Mouse (Mus musculus) lung, embryonic 15.5 days (tissue): Measurements from ENCODE around the gene Stum. TPM values are rescaled to one million over a fixed set of nuclear protein-coding genes. Genes with fewer than 3 reads are reported as not detected.

Source experiments
- ATAC-seq: fragments of 200-750 bp; cut with Nextera tagmentation; 2 replicates; pipeline ENCODE4 v1.8.0; 2017; ENCODE audit warnings: moderate number of reproducible peaks, borderline replicate concordance; ENCODE audit not compliant: low FRiP score, low TSS enrichment; ENCODE audit errors: extremely low read depth
- H3K27ac ChIP-seq: fragments of 300-500 bp; sonication (generic); 2 replicates; pipeline ENCODE4 v1.5.1; 2015; ENCODE audit warnings: moderate library complexity, mild to moderate bottlenecking, inconsistent platforms
- H3K27me3 ChIP-seq: fragments of 300-500 bp; sonication (generic); 2 replicates; pipeline ENCODE4 v1.6.1; 2015; ENCODE audit warnings: inconsistent platforms
- H3K36me3 ChIP-seq: fragments of 300-500 bp; sonication (generic); 2 replicates; pipeline ENCODE4 v1.6.1; 2015; ENCODE audit warnings: inconsistent platforms
- H3K4me1 ChIP-seq: fragments of 300-500 bp; sonication (generic); 2 replicates; pipeline ENCODE4 v1.6.1; 2015; ENCODE audit warnings: inconsistent platforms
- H3K4me2 ChIP-seq: fragments of 300-500 bp; sonication (generic); 2 replicates; pipeline ENCODE4 v1.6.1; 2015; ENCODE audit warnings: inconsistent platforms, mild to moderate bottlenecking, moderate library complexity
- H3K4me3 ChIP-seq: fragments of 300-500 bp; sonication (generic); 2 replicates; pipeline ENCODE4 v1.5.1; 2015; ENCODE audit warnings: mild to moderate bottlenecking, inconsistent platforms
- H3K9ac ChIP-seq: fragments of 300-500 bp; sonication (generic); 2 replicates; pipeline ENCODE4 v1.6.1; 2015; ENCODE audit warnings: inconsistent platforms
- H3K9me3 ChIP-seq: fragments of 300-500 bp; sonication (generic); 2 replicates; pipeline ENCODE4 v1.6.1; 2016; ENCODE audit warnings: inconsistent platforms
- WGBS: fragments of 180-500 bp; shearing (Covaris S2); methylation state at CpG from one replicate; pipeline ENCODE4 v1.1.7; 2015; 5-methylcytosine and 5-hydroxymethylcytosine counted together
- polyA plus RNA-seq: library from polyadenylated mRNA; unstranded; fragments of >200 nt; fragmentation: Nextera tagmentation; extraction: Ambion mirVana; gene quantifications from 2 replicates; pipeline ENCODE4 v1.2.1, GENCODE M21; 2015

The Stum gene
- polyA plus RNA-seq, 1 experiment from 2014 or later: 0.17 TPM

DNA sequence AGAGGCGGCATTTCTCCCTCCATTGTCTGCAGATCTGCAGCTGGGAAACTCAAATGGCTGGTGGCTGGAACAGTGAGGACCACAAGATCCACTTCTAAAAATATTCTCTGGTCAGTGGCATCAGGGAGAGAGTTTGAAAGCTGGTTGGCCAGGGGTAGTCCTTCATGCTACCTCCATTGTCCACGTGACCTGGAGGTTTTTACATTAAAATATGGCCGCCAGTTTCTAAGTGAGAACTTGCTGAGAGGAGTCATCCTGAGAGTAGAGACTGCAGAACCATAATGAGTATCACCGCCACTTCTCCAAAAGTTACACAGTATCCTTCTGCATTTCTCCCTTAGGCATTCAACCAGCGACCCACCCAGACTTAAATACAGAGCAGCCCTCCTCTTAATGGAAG is 2.0 kb upstream of the Stum start:
- Histone ChIP-seq H3K9me3 (no peaks in the 10 kb centered on the region), H3K9ac (no peak overlapping the region)

DNA sequence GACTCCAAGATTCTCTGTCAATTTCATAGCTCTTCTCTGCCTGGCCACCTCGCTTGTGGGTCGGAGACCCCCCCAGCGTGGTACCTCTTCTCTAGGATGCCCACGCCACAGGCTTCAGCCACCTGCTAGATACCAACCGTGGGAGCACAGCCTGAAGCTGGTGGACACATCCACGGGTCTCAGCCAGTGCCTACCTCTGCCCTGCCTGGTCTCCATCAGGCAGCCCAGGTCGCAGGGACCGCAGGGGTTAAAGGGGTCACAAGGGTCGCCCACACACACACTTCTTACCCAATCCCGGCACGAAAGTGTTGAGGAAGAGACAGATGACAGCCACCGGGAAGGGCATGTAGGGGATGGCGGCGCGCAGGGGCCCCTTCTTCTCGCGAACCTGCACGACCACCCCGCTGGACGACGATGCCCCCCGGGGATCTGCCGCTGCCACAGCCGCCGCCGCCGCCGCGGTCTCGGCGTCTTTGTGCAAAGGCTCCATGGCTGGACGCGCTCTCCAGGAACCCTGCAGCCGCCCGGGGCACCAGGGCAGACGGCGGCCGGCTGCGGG is 385 bp downstream of the Stum start:
- Histone ChIP-seq H3K9ac (no peak overlapping the region; the same call in 1 of the 2 replicates), H3K27me3 (peaks cover 58% of the 10 kb centered on the region), H3K36me3 (no peaks in the 10 kb centered on the region), H3K9me3 (no peaks in the 10 kb centered on the region), H3K4me3 (peak overlapping the region; percentile 40), H3K27ac (no peak overlapping the region), H3K4me2 (peak overlapping the region; percentile 81), H3K4me1 (peaks cover 20% of the 10 kb centered on the region)
- ATAC-seq: 0 out of 2 replicates have a peak, but pooled peaks have one; percentile 35
- 3% methylated on average over 37 of the region's 39 CpGs for WGBS

More for the DNA sequence above, 2.0 kb upstream of the Stum start:
- Histone ChIP-seq H3K36me3 (no peaks in the 10 kb centered on the region), H3K27ac (no peak overlapping the region), H3K4me2 (no peak overlapping the region), H3K4me3 (no peak overlapping the region), H3K4me1 (peaks cover 20% of the 10 kb centered on the region), H3K27me3 (peaks cover 55% of the 10 kb centered on the region)
- 82% methylated on average over 5 of the region's 5 CpGs for WGBS
- no peak for ATAC-seq

DNA sequence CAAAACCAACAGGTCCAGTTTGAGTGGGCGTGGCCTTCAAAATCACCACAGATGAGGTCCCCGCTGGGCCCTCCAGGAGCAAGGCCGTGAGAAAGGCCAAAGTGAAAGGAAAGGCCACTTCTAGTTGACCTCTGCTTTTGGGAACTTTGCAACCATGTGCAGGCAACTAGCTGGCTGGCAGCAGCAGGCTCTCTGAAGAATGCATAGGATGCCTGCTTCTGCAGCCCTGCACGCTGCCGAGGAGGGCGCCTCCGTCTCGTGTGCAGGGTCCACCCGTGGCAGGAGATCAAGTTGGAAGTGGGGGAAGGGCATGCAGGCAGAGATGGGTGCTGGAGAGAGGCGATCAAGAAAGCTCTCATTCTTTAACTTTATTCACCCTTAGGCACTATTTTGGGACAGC is 1.3 kb downstream of the Stum start:
- Histone ChIP-seq H3K9me3 (no peaks in the 10 kb centered on the region), H3K27me3 (peaks cover 58% of the 10 kb centered on the region)

DNA sequence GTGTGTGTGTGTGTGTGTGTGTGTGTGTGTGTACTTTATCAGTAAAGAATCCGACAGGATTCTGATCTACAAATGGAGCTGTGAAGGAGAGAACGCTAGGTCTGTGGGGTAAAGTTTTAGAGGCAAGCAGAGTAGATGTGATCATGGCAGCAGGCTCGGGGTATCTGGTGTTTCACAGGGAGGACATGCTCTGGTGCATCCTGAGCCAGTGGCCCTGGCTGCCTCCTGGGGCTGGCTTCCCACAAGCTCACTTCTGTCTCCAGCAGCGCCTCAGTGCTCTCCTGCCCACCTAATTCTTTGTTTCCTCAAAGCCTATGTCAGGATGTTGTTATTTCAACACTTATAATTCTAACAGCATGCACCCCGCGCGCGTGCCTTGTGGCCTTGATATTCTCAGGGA is 2.0 kb downstream of the Stum start:
- H3K4me1 ChIP-seq: peaks cover 20% of the 10 kb centered on the region
- no peak overlapping the region for H3K4me3 ChIP-seq
- no peak overlapping the region for H3K4me2 ChIP-seq
- H3K9me3 ChIP-seq: no peaks in the 10 kb centered on the region
- no peaks in the 10 kb centered on the region for H3K36me3 ChIP-seq
- peaks cover 58% of the 10 kb centered on the region for H3K27me3 ChIP-seq
- H3K27ac ChIP-seq: no peak overlapping the region
- H3K9ac ChIP-seq: no peak overlapping the region
- WGBS: 62% methylated on average over 8 of the region's 8 CpGs
- ATAC-seq: no peak

More for the DNA sequence above, 1.3 kb downstream of the Stum start:
- 23% methylated on average over 10 of the region's 10 CpGs for WGBS
- no peak overlapping the region for H3K27ac ChIP-seq
- H3K36me3 ChIP-seq: no peaks in the 10 kb centered on the region
- no peak overlapping the region for H3K9ac ChIP-seq
- no peak for ATAC-seq
- H3K4me3 ChIP-seq: no peak overlapping the region
- peaks cover 20% of the 10 kb centered on the region for H3K4me1 ChIP-seq
- no peak overlapping the region for H3K4me2 ChIP-seq

DNA sequence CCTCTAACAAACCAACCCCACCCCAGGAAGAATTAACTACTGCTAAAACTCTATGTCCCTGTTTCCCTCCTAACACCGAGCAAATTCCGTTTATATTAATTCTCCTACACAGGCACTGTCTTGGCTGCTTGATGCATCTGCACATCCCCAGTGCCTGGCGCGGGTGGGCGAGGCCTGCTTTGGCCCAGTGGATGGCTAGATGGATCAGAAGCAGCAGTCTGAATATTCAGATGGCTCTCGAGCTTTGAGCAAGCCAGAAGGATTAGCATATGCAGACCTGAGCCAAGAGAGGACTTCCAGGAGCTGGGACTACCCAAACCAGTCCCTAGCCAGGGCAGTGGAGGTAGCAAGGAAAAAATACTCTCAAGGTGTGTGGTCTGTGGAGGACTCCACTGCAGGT is 3.0 kb downstream of the Stum start:
- ATAC-seq: no peak
- H3K27me3 ChIP-seq: peaks cover 53% of the 10 kb centered on the region
- no peak overlapping the region for H3K27ac ChIP-seq
- no peak overlapping the region for H3K4me2 ChIP-seq
- 40% methylated on average over 6 of the region's 6 CpGs for WGBS
- H3K9ac ChIP-seq: no peak overlapping the region
- peaks cover 20% of the 10 kb centered on the region for H3K4me1 ChIP-seq
- H3K36me3 ChIP-seq: no peaks in the 10 kb centered on the region
- no peaks in the 10 kb centered on the region for H3K9me3 ChIP-seq
- H3K4me3 ChIP-seq: no peak overlapping the region

DNA sequence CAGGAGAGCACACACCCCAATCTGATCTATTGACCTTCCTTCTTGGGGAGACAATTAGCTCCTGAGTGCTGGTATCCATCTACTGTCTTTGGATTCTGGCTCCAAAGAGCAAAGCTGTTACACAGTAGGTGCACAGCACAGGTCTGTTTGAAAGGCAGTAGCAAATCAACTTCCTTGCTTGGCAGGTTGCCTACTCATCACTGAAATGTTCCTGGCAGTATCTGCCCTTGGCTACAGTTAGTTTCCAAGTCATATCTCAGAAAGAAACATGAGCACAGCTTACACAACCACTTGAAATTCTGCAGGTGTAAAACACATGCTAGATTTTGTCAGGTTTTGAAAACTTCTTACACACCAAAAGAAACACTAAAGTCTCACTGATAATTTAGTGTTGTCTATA is 9.7 kb downstream of the Stum start:
- Histone ChIP-seq H3K4me3 (no peak overlapping the region), H3K36me3 (no peaks in the 10 kb centered on the region), H3K27me3 (no peaks in the 10 kb centered on the region), H3K27ac (no peak overlapping the region), H3K4me2 (no peak overlapping the region), H3K9me3 (no peaks in the 10 kb centered on the region), H3K9ac (no peak overlapping the region), H3K4me1 (no peaks in the 10 kb centered on the region)
- ATAC-seq: no peak

DNA sequence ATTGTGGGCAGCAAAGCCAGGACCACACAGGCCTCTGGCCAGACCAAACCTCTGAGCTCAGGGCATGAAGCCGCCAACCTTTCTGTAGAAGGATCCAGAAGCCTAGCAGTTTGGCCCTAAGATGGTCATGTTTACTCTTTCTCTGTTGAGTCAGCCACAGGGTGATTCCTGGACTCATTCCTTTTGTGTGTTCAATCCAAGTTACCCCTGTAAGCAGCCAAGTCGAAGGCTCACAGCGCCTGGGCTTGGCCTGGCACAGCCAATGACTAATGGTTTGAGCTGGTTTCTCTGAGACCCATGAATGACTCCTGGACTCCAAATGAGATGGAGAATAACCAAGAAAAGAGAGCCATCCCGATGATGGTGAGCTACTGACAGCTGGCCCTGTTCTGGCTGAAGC is 15.3 kb downstream of the Stum start:
- Histone ChIP-seq H3K9me3 (no peaks in the 10 kb centered on the region), H3K4me2 (no peak overlapping the region), H3K9ac (no peak overlapping the region), H3K36me3 (no peaks in the 10 kb centered on the region), H3K4me3 (no peak overlapping the region), H3K4me1 (no peaks in the 10 kb centered on the region), H3K27ac (no peak overlapping the region), H3K27me3 (no peaks in the 10 kb centered on the region)
- 86% methylated on average over 4 of the region's 4 CpGs for WGBS
- ATAC-seq: no peak

DNA sequence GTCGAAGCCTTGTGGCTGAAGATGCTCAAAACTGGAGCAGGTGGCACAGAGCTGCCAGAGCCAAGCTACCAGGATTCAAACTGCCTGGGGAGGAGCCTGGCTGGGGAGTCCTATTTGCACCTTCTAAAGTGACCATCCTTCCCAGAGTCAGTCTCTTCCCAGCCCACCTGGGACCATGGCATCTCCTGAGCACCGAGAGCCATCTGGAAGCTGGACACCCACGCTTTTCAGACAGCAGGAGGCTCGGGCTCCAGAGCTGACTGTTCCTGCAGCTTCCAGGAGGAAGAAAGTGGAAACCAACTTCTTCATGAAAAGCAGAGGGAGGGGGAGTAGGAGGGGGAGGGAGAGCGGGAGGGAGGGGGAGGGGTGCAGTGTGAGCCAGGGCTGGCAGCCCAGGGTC is 17.7 kb downstream of the Stum start:
- H3K9me3 ChIP-seq: no peaks in the 10 kb centered on the region
- no peak overlapping the region for H3K4me2 ChIP-seq
- H3K4me3 ChIP-seq: no peak overlapping the region
- 0 out of 2 replicates have a peak, but pooled peaks cover 4% of the 10 kb centered on the region for H3K4me1 ChIP-seq
- no peak for ATAC-seq
- H3K27me3 ChIP-seq: no peaks in the 10 kb centered on the region
- H3K9ac ChIP-seq: no peak overlapping the region
- no peaks in the 10 kb centered on the region for H3K36me3 ChIP-seq
- 59% methylated on average over 5 of the region's 5 CpGs for WGBS
- no peak overlapping the region for H3K27ac ChIP-seq

DNA sequence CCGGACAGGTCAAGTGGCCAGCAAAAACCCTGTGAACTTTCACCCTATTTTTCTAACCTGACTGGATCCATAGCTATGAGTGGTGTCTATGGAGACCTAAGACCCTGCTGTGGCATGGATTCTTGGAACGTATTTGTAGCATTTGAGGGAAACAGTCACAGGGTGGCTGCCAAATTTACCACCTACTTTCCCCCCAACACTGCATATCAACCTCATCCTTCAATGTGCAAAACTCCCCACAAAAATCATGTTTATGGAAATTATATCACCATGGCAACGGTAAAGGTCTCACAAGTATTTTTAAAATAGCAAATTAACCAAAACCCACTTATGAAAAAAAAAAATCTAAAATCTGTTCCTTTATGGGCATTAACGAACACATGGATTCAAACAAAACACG is 18.9 kb downstream of the Stum start:
- H3K4me1 ChIP-seq: 0 out of 2 replicates have a peak, but pooled peaks cover 4% of the 10 kb centered on the region
- WGBS: 79% methylated on average over 5 of the region's 5 CpGs
- ATAC-seq: no peak

DNA sequence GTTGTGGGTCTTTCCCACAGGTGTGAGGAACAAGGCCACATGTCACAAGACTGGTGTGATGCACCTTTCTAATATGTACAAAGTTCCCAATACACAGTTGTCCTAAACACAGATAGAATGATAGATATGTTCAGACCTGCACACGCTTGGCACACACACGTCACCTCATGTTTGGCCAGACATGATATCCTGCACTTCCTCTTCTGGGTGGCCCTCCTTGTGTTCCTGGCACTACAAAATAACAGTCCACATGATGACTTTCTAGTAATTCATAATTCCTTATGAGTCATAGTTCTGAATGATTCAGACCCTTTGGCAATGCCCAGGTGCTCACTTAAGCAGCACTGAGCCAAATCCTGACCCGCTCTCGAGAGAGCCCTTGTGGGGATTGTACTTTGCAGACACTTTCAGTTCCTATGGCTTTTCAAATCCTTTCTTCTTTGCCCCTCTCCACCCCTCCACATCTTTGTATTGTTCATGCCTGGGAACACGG is 20.3 kb downstream of the Stum start:
- ATAC-seq: no peak
- Histone ChIP-seq H3K27ac (no peak overlapping the region), H3K27me3 (no peaks in the 10 kb centered on the region)

More for the DNA sequence above, 18.9 kb downstream of the Stum start:
- H3K27ac ChIP-seq: no peak overlapping the region
- H3K4me2 ChIP-seq: no peak overlapping the region
- no peak overlapping the region for H3K4me3 ChIP-seq
- H3K27me3 ChIP-seq: no peaks in the 10 kb centered on the region
- H3K9ac ChIP-seq: no peak overlapping the region
- no peaks in the 10 kb centered on the region for H3K36me3 ChIP-seq
- H3K9me3 ChIP-seq: no peaks in the 10 kb centered on the region

DNA sequence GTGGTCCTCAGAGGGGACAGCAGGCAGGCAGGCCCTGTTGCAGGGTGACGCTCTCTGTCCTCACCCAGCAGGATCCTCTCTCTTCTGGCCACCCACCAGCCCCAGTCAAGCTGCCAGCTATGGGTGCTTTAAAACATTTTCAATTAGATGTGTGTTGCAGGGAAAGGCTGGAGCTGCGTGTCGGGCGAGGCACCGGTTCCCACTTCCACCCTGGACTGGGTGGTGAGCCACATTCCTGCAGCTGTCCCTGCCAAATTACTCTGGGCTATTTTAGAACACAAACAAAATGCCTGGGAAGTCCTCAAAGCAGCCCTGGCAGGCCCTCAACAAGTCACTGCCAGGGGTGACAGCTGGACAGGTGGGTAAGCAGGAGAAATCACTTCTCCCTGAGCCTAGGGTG is 20.9 kb downstream of the Stum start:
- H3K9me3 ChIP-seq: no peaks in the 10 kb centered on the region
- no peak overlapping the region for H3K4me2 ChIP-seq
- 60% methylated on average over 5 of the region's 5 CpGs for WGBS
- no peak overlapping the region for H3K9ac ChIP-seq
- no peak overlapping the region for H3K4me3 ChIP-seq
- H3K27me3 ChIP-seq: no peaks in the 10 kb centered on the region
- 0 out of 2 replicates have a peak, but pooled peaks cover 9% of the 10 kb centered on the region for H3K4me1 ChIP-seq
- ATAC-seq: no peak
- H3K36me3 ChIP-seq: no peaks in the 10 kb centered on the region
- H3K27ac ChIP-seq: no peak overlapping the region

More for the DNA sequence above, 20.3 kb downstream of the Stum start:
- Histone ChIP-seq H3K4me1 (0 out of 2 replicates have a peak, but pooled peaks cover 7% of the 10 kb centered on the region), H3K9ac (no peak overlapping the region), H3K4me2 (no peak overlapping the region), H3K4me3 (no peak overlapping the region), H3K9me3 (no peaks in the 10 kb centered on the region), H3K36me3 (no peaks in the 10 kb centered on the region)
- 82% methylated on average over 5 of the region's 5 CpGs for WGBS

DNA sequence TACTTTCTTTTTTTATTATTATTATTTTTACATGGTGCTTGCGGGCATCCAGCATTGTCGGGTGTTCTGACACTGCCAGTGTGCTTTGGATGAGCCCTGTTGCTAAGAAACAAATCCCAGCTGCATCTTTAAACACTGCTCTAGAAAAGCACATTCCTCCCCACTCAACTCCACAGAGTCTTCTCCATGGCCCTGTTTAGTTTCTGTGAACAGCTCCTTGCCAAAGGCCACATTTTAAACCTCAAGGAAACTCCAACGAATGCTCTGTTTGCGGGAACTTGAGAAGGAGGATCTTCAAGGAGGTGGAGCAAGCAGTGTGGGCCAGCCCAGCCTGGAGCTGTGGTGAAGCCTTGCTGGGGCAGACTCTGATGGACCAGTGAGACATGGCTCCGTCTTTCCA is 22.6 kb downstream of the Stum start:
- no peak overlapping the region for H3K27ac ChIP-seq
- H3K27me3 ChIP-seq: no peaks in the 10 kb centered on the region
- H3K4me1 ChIP-seq: 0 out of 2 replicates have a peak, but pooled peaks cover 9% of the 10 kb centered on the region
- H3K4me3 ChIP-seq: no peak overlapping the region
- no peak overlapping the region for H3K4me2 ChIP-seq
- H3K9ac ChIP-seq: no peak overlapping the region
- 36% methylated on average over 5 of the region's 5 CpGs for WGBS
- ATAC-seq: no peak
- H3K9me3 ChIP-seq: no peaks in the 10 kb centered on the region
- H3K36me3 ChIP-seq: no peaks in the 10 kb centered on the region
